Mouse (Mus musculus) liver, adult 10 weeks (tissue): ENCODE data around the gene Parpbp. TPM values are rescaled to one million over a fixed set of nuclear protein-coding genes. Genes with fewer than 3 reads are reported as not detected.

Experiments used
- polyA plus RNA-seq: library from polyadenylated mRNA; stranded (reverse); fragments of 350-450 nt; fragmentation: Illumina TruSeq; extraction: RNeasy Lipid Tissue Mini Kit (QIAGEN cat#74804); gene quantifications from one replicate; pipeline ENCODE4 v1.2.3, GENCODE M21; 2014; ENCODE audit warnings: low read depth, low replicate concordance

Gene Parpbp
- 0.13 TPM for polyA plus RNA-seq

GRCm38 (mm10) chr10:88146707-88147477 lies at the start of gene Parpbp, which contains the start of gene Nup37:
Gene Parpbp (minus strand): TSS chr10:88146941.
Gene Nup37 (plus strand): TSS chr10:88146992.

GRCm38 (mm10) chr10:88090772-88091171 lies 56.0 kb downstream of the Parpbp start, which contains the start of gene Pmch:
Gene Pmch (plus strand): TSS chr10:88091072.

Other genes starting within 250 kb of the Parpbp start
- not detected for gene Pmch, start 55.9 kb downstream of the Parpbp start, polyA plus RNA-seq
- 11.3 TPM for gene Nup37, start 51 bp upstream of the Parpbp start, polyA plus RNA-seq
- 34.6 TPM for gene Washc3, start 54.2 kb upstream of the Parpbp start, polyA plus RNA-seq
- gene Dram1, start 232.1 kb upstream of the Parpbp start, polyA plus RNA-seq: 1.1 TPM
- 8.7 TPM for gene Gnptab, start 232.2 kb upstream of the Parpbp start, polyA plus RNA-seq